Mouse (Mus musculus) adrenal gland, adult 2 months (tissue): Measurements from ENCODE around the gene Stx8. TPM values are rescaled to one million over a fixed set of nuclear protein-coding genes. Genes with fewer than 3 reads are reported as not detected.

ENCODE experiments used
- DNase-seq: peaks from one replicate; pipeline ENCODE4 v3.0.0; 2021
- polyA plus RNA-seq: library from polyadenylated mRNA; depleted of rRNA; stranded (reverse); fragments of >200 nt; gene quantifications from 2 replicates; pipeline ENCODE4 v1.2.3, GENCODE M21; 2012
- total RNA-seq, 2 experiments: library from RNA; stranded (reverse); gene quantifications; 2 replicates each; pipeline ENCODE4 v1.2.3; 2021

The Stx8 gene
- total and polyA plus RNA-seq, 3 experiments: 2.2 to 36.1 (median 28.5) TPM

DNA sequence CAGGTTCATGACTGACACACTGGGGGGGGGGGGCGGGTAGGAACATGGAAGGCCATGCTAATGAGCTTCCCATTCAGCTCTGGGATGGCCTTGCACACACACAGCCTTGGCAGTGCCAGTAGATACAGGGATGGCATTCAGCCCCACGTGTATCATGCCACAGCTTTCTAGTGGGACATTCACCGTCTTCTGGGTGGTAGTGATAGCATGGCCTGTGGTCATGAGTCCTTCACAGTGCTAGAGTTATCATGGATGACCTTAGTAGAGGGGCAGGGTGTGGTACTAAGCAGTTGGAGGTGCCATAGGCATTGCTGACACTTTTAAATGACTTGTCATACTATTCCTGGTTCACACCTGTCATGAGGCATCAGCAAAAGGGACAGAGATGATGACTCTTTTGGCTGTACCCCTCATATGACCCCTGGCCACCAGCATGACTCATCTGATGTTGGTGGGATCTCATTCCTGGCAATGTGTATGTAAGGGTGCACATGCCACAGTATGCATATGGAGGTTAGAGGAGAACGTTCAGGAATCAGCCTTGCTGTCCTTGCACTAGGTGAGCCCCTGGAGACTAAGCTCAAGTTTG is 69.4 kb downstream of the Stx8 start:
- DNase-seq: no peak

DNA sequence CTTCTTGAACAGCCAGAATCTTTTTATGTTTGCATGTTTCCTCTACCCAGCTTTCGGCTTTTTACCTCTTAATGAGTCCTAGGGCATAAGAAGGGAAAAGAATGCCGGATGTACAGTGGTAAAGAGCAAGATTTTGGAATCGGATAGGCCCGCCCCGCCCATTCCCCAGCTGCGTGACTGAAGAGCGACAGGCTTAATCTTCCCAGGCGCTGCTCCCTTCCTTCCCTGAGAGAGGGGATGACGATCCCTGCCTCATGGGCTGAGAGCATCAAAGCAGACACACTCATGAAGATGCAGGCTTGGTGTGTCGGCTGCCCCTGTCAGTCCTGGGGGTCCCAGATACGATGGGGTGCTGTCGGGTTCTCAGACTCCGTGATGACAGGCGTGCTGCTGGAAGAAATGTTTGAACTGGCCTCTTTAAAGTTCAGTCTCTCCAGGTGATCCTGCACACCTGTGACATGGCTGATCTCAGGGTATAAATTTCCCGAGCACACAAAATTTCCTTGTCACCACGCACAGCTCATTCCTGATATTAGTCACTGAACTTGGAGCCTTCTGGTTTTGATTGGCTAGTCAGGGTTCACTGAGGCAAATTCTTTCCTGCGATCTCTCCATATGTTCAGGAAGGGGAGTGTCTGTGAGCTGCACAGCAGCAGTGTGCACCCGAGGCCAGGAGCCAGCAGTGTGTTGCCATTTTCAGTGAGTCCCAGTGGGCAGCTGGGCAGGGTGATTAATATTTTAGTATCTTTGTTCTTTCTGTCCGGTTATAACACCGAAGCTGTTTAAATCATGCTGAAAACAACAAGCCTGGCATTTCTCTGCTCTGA is 70.4 kb downstream of the Stx8 start:
- DNase-seq: no peak

DNA sequence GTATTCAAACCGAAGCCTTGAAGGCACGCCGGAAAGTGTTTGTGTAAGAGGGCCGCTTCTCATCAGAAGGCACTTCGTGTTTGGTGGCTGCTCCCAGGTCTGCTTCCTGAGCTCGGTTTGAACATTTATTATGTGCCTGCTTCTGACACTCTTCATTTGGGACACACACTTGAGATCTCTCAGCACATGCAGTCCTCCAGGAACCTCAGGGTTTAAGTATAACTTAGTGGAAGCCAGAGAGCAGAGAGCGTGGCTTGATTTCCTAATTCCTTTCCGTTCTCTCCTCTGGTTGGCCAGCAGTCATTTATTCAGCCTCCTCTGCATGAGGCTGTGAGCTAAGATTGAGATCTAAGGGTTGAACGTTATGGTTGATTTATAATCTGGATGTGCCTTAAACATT is 71.1 kb downstream of the Stx8 start:
- no peak for DNase-seq

GRCm38 (mm10) chr11:68038101-68038500 is 72.1 kb downstream of the Stx8 start:
- DNase-seq: no peak

- DNase-seq: no peak
Measured at GRCm38 (mm10) chr11:68044181-68044580, 78.2 kb downstream of the Stx8 start.

- DNase-seq: no peak
Measured at GRCm38 (mm10) chr11:68046916-68047315, 80.9 kb downstream of the Stx8 start.

DNA sequence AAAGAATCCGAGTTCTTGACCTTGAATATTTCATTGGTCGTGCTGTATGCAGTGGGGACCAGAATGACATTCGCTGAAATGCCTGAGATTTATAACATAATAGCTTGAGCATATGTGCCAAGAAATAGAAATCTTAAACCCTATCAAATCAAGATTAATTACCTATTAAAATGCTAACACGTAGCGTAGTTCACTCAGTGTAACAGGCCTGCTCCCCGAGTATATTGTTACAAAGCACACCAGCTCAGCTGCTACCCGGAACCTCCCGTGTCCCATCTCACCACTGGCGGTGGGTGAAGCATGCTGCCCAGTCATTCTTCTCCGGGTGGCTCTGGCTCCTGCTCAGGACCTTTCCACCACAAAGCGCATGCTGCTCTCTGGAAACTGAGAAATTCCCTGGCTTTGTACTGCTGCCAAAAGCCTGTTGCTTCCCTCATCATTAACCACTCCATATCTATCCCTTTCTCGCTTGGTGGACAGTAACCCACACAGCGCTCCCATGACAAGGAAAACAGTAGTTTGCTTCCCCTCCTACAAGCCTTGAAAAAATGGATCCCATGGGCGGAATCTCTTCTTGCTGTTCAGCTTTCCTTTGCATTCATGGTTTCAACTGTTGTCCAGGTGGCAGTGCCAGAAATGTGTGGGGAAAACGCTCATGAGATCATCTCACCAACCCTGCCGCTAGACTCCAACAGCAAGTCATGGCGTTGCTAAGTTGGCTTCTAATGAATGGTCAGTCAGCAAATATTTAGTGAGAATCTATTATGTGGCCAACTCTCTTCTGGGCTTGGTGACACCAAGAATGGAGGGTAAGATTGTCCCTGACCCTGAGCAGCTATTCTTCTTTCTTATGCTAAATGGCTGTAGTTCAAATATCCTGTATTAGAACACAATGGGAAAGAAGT is 83.5 kb downstream of the Stx8 start:
- DNase-seq: peak; percentile 25

GRCm38 (mm10) chr11:68050725-68051124 is 84.7 kb downstream of the Stx8 start:
- DNase-seq: no peak

GRCm38 (mm10) chr11:68051305-68051704 is 85.3 kb downstream of the Stx8 start:
- peak; percentile 43 for DNase-seq

GRCm38 (mm10) chr11:68058466-68059201 is 92.6 kb downstream of the Stx8 start:
- peak; percentile 30 for DNase-seq

GRCm38 (mm10) chr11:68060651-68061050 is 94.7 kb downstream of the Stx8 start:
- DNase-seq: no peak

- DNase-seq: no peak
Measured at GRCm38 (mm10) chr11:68062116-68062515, 96.1 kb downstream of the Stx8 start.

DNA sequence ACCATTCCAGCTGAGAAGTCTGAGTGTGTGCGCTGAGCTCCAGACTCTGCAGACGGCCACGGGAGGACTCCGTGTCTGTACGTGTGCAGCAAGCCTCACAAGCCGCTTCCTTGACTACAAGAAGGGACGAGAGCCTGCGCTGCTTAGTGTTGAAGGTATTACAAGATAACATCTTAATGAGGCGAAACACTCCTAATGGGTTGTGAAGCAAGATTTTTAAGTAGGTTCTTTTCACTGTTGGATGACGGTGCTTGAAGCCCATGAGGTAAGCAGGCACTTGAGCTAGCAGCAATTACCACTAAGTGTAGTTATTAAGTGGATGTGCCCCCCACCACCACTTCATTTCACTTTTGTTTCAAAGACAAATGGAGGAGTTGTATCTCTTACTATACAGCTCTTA is 101.8 kb downstream of the Stx8 start:
- no peak for DNase-seq

- DNase-seq: no peak
Measured at GRCm38 (mm10) chr11:68070086-68070485, 104.1 kb downstream of the Stx8 start.

GRCm38 (mm10) chr11:68071836-68072235 is 105.8 kb downstream of the Stx8 start:
- DNase-seq: no peak

- no peak for DNase-seq
Measured at GRCm38 (mm10) chr11:68072597-68073210, 106.7 kb downstream of the Stx8 start.

DNA sequence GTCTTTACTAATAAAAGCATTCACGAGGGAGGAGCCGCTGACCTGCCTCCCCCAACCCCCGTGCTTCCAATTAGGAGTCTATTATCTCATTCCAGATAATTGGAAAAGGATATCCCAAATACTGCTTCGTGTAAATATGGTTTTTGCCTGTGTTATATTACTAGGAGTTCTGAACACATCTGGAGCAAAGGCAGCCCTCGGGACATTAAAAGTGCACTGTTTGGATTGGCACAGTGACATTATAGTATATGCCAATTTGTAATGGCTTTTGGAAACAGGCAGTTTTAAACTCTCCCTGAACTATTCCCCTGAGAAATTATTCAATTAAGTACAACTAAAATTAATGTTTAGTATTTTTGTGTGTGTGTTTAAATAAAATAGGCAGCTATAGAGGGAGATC is 108.7 kb downstream of the Stx8 start:
- DNase-seq: no peak

DNA sequence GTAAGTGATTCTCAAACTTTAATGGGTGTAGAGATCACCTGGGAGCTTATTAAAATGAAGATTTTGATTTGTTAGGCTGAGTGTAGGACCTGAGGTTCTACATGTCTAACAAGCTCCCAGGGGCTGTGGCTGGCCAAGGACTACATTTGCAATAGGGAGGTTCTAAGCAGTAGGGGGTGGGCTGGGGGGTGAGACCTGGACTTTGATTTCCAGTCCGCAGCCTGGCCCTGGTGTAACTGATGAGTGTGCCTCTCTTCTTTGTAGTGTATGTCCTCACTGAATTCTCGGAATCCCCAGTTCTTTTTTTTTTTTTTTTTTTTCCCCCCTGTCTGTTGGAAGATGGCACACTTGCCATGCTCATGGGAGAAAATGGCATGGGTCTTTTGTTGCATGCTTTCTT is 109.3 kb downstream of the Stx8 start:
- DNase-seq: no peak

DNA sequence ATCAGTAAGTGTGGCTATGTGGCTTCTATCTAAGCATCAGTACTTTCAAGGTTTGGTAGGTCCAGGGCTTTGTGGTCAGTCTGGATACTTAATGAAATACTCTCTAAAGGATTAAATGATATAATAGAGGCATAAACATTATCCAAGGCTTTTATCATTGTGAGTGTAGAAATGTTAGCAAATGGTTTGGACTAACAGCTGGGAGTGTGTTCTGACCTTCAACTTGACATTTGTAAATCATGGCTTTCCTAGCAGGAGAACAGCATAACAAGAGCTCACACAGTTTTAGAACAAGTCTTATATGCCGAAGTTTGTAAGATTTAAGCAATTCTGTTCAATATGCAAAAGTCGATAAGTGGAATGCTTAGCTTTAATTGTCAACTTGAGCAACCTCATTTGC is 113.8 kb downstream of the Stx8 start:
- no peak for DNase-seq

- no peak for DNase-seq
Measured at GRCm38 (mm10) chr11:68080999-68081398, 115.0 kb downstream of the Stx8 start.

DNA sequence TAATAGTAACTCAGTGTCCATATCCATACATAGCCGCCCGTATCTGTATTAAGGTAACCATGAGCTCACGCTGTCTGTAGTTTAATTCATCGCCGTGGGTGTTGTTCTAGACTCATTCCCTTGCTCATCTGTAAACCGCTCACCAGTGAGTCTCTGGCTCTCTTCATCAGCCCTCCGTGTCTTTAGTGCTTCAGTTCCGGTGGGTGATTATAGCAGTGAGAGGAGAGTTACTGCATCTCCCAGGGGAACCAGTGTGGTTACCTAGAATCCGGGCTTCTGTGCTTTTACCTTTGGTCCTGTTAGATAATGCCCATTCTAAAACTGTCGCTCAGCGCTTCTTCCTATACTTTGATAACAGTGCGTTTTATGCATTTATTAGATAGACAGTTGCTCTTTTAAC is 116.8 kb downstream of the Stx8 start:
- DNase-seq: no peak

- no peak for DNase-seq
Measured at GRCm38 (mm10) chr11:68083562-68083961, 117.6 kb downstream of the Stx8 start.
